Mouse (Mus musculus): Measurements from ENCODE around the gene P2ry2. TPM values are rescaled to one million over a fixed set of nuclear protein-coding genes. Genes with fewer than 3 reads are reported as not detected.

Gene P2ry2
- polyA plus RNA-seq, 1 experiment = 67.8 TPM

- TF ChIP-seq CTCF (IDR thresholded peaks at IDR 0.05; ENCODE audit: extremely low read depth, insufficient read length, insufficient replicate concordance, low read depth, low read length) (no peak), POLR2A (IDR thresholded peaks at IDR 0.05; ENCODE audit: low read depth, low read length) (no peak)
- Histone ChIP-seq H3K27me3 (ENCODE audit: control insufficient read depth, insufficient read depth, low read length) (no peaks in the 10 kb centered on the region), H3K4me1 (ENCODE audit: control insufficient read depth, insufficient read depth, insufficient read length, low read length) (peaks cover 28% of the 10 kb centered on the region), H3K4me3 (ENCODE audit: low read depth, low read length) (no peak overlapping the region), H3K36me3 (ENCODE audit: control insufficient read depth, insufficient read depth, low read length) (no peaks in the 10 kb centered on the region), H3K27ac (ENCODE audit: insufficient read depth, low read depth, low read length) (peak overlapping the region; percentile 95)
- 30% methylated on average over 2 of the region's 2 CpGs for WGBS
Measured at GRCm38 (mm10) chr7:101041544-101041943, 28.9 kb upstream of the P2ry2 start.

DNA sequence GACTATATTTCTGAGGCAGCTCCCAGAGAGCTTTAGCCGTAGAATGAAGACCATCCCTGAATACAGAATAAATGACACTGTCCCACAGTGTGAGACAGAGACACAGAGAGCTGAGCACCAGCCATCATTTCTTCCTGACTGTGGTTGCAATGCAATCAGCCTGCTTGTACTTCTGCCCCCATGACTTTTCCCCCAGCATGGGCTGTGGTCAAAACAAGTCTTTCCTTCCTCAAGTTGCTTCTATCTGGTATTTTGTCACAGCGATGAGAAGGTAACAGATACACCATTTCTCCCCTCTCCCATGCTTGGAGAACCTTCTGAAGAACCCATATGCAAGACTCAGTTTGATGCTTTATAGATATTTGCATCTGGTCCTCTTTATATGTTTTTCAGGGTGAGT is 20.7 kb upstream of the P2ry2 start:
- WGBS = 95% methylated on average over 2 of the region's 2 CpGs
- Histone ChIP-seq H3K4me3 (ENCODE audit: low read depth, low read length) (no peak overlapping the region), H3K27me3 (ENCODE audit: control insufficient read depth, insufficient read depth, low read length) (no peaks in the 10 kb centered on the region), H3K27ac (ENCODE audit: insufficient read depth, low read depth, low read length) (no peak overlapping the region), H3K4me1 (ENCODE audit: control insufficient read depth, insufficient read depth, insufficient read length, low read length) (peaks cover 12% of the 10 kb centered on the region), H3K36me3 (ENCODE audit: control insufficient read depth, insufficient read depth, low read length) (no peaks in the 10 kb centered on the region)
- TF ChIP-seq POLR2A (IDR thresholded peaks at IDR 0.05; ENCODE audit: low read depth, low read length) (no peak), CTCF (IDR thresholded peaks at IDR 0.05; ENCODE audit: extremely low read depth, insufficient read length, insufficient replicate concordance, low read depth, low read length) (no peak)

DNA sequence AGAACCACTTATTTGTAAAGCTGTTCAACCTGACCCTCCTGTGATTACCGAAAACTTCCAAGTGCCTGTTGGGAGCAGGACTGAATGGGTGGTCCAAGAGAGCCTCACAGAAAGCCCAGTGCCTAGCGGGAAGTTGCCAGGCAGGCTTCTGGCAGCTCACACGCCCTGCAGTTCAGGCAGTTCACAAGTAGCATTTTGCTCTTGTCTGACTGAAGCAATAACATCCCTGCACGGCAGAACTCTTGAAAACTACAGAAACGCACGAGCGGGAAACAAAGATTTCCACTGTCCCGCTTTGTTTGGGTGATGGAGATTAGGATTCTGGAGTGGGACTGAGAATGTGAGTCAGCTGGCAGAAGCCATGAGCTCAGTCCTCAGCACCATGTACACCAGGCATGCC is 18.6 kb upstream of the P2ry2 start:
- Histone ChIP-seq H3K4me3 (ENCODE audit: low read depth, low read length) (no peak overlapping the region), H3K4me1 (ENCODE audit: control insufficient read depth, insufficient read depth, insufficient read length, low read length) (peaks cover 16% of the 10 kb centered on the region), H3K27ac (ENCODE audit: insufficient read depth, low read depth, low read length) (no peak overlapping the region), H3K27me3 (ENCODE audit: control insufficient read depth, insufficient read depth, low read length) (no peaks in the 10 kb centered on the region), H3K36me3 (ENCODE audit: control insufficient read depth, insufficient read depth, low read length) (no peaks in the 10 kb centered on the region)
- WGBS = 58% methylated on average over 8 of the region's 8 CpGs
- no peak for TF ChIP-seq CTCF (IDR thresholded peaks at IDR 0.05; ENCODE audit: extremely low read depth, insufficient read length, insufficient replicate concordance, low read depth, low read length)
- no peak for TF ChIP-seq POLR2A (IDR thresholded peaks at IDR 0.05; ENCODE audit: low read depth, low read length)

DNA sequence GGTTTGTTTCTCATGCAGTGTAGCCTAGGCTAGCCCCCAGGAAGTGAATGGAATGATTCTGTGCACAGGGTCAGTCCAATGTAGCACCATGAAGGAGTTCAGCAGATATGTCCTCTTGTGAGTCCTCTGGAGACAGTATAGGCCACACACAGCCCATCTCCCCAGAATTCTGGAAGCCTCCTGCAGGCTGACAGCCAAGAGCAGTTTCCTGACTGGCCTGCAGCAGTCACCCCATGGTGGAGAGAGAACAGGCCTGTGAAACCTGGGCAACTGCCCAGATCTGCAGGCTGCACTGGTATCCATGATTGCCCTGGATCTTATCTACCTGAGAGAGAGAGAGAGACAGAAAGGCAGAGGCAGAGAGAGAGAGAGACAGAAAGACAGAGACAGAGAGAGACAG is 18.1 kb upstream of the P2ry2 start:
- Histone ChIP-seq H3K4me3 (ENCODE audit: low read depth, low read length) (no peak overlapping the region), H3K27me3 (ENCODE audit: control insufficient read depth, insufficient read depth, low read length) (no peaks in the 10 kb centered on the region), H3K4me1 (ENCODE audit: control insufficient read depth, insufficient read depth, insufficient read length, low read length) (peaks cover 16% of the 10 kb centered on the region), H3K27ac (ENCODE audit: insufficient read depth, low read depth, low read length) (no peak overlapping the region), H3K36me3 (ENCODE audit: control insufficient read depth, insufficient read depth, low read length) (no peaks in the 10 kb centered on the region)
- TF ChIP-seq POLR2A (IDR thresholded peaks at IDR 0.05; ENCODE audit: low read depth, low read length) = no peak
- TF ChIP-seq CTCF (IDR thresholded peaks at IDR 0.05; ENCODE audit: extremely low read depth, insufficient read length, insufficient replicate concordance, low read depth, low read length) = no peak

DNA sequence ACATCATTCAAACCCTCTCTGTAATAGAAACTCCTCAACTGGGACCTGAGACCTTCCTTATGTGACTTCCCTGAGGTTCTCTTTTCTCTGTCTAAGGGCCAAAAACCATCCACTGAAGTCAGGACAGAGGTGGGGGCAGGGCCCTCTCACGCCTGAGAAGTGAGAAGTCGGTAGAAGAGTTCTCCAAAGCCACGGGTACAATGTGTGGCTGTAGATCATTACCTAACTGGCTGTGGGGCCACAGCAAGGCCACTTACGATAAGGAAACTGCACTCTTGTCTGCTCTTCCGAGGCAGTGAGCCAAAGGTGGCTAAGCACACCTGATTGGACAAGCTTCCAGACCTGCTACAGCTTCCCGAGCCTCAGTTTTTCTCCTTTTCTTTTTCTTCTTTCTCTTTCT is 16.8 kb upstream of the P2ry2 start:
- no peak overlapping the region for H3K4me3 ChIP-seq (ENCODE audit: low read depth, low read length)
- no peak for TF ChIP-seq CTCF (IDR thresholded peaks at IDR 0.05; ENCODE audit: extremely low read depth, insufficient read length, insufficient replicate concordance, low read depth, low read length)
- TF ChIP-seq POLR2A (IDR thresholded peaks at IDR 0.05; ENCODE audit: low read depth, low read length) = no peak
- WGBS = 17% methylated on average over 6 of the region's 6 CpGs
- no peaks in the 10 kb centered on the region for H3K36me3 ChIP-seq (ENCODE audit: control insufficient read depth, insufficient read depth, low read length)
- H3K27me3 ChIP-seq (ENCODE audit: control insufficient read depth, insufficient read depth, low read length) = no peaks in the 10 kb centered on the region
- peaks cover 16% of the 10 kb centered on the region for H3K4me1 ChIP-seq (ENCODE audit: control insufficient read depth, insufficient read depth, insufficient read length, low read length)
- peak overlapping the region; percentile 18; the same call in 1 of the 2 replicates for H3K27ac ChIP-seq (ENCODE audit: insufficient read depth, low read depth, low read length)

DNA sequence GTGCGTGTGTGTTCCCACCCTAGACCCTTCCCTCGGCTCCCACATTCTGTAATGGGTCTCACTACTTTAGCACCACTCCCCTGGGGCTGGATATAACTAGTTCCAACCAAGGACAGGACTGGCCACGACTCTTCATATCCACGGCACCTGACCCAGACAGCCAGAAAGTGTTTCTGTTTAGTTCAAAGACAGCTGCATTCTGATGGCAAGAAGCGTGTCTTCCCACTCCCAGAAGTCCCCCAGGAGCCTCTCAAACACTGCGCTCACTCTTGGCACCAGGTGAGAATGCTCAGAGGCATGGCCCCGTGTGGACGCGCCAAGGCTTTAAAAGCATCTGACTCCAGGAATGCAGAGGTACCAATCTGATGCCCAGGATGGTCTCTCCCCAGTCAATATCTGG is 16.3 kb upstream of the P2ry2 start:
- peak overlapping the region; percentile 18; the same call in 1 of the 2 replicates for H3K27ac ChIP-seq (ENCODE audit: insufficient read depth, low read depth, low read length)
- no peak for TF ChIP-seq POLR2A (IDR thresholded peaks at IDR 0.05; ENCODE audit: low read depth, low read length)
- no peak for TF ChIP-seq CTCF (IDR thresholded peaks at IDR 0.05; ENCODE audit: extremely low read depth, insufficient read length, insufficient replicate concordance, low read depth, low read length)
- no peak overlapping the region for H3K4me3 ChIP-seq (ENCODE audit: low read depth, low read length)
- H3K36me3 ChIP-seq (ENCODE audit: control insufficient read depth, insufficient read depth, low read length) = no peaks in the 10 kb centered on the region
- WGBS = 84% methylated on average over 9 of the region's 9 CpGs
- H3K4me1 ChIP-seq (ENCODE audit: control insufficient read depth, insufficient read depth, insufficient read length, low read length) = peaks cover 16% of the 10 kb centered on the region
- no peaks in the 10 kb centered on the region for H3K27me3 ChIP-seq (ENCODE audit: control insufficient read depth, insufficient read depth, low read length)

GRCm38 (mm10) chr7:101028444-101028757 is 15.7 kb upstream of the P2ry2 start:
- peaks cover 16% of the 10 kb centered on the region for H3K4me1 ChIP-seq (ENCODE audit: control insufficient read depth, insufficient read depth, insufficient read length, low read length)
- no peak overlapping the region for H3K27ac ChIP-seq (ENCODE audit: insufficient read depth, low read depth, low read length)
- H3K4me3 ChIP-seq (ENCODE audit: low read depth, low read length) = no peak overlapping the region
- no peaks in the 10 kb centered on the region for H3K27me3 ChIP-seq (ENCODE audit: control insufficient read depth, insufficient read depth, low read length)
- H3K36me3 ChIP-seq (ENCODE audit: control insufficient read depth, insufficient read depth, low read length) = no peaks in the 10 kb centered on the region
- TF ChIP-seq CTCF (IDR thresholded peaks at IDR 0.05; ENCODE audit: extremely low read depth, insufficient read length, insufficient replicate concordance, low read depth, low read length) (no peak), POLR2A (IDR thresholded peaks at IDR 0.05; ENCODE audit: low read depth, low read length) (no peak)
- 75% methylated on average over 5 of the region's 5 CpGs for WGBS
